Mouse (Mus musculus): ENCODE data around the gene Cd2.

DNA sequence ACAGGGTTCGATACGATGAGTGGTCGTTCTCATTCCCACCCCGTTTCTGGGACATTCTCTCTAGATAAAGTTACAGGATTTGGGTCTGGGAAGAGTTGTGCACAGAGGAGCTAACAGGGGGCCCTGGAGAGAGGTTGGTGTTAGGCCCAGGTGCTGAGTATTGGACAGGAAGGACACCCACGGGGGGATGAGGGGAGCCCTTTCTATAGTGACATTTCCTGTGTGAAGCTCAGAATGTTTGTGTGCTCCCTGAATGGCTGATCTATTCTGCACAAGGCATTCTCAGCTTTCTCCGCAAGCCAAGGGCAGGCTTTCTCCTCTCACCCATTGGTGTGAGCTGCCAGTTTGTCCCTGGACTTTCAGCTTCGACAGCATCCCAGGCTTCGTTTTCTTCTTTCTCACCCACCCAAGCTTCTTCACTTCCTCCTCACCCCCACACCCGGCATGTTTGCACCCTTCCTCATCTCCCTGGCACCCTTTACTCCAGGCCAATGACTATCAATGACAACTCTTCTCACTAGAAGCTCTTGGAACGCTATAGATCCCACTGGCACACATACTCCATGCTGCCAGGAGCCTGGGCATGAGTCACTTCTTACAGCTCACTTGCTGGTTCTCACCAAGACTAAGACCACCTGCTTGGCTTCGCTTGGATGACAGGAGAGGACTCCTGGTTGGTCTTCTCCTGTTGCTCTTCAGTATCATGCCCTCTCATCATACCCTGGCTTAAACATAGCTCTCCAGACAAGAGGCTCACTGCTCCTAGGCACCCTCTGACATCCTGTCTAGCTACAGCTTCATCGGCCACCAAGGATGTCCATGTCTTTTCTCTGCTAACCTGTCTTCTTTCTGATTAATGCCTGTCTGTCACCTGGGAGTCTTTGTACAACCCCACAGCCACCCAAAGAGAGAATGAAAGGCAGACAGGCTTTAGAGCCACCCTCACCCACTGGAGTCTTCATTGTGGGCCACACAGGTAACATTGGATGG, 1.1 kb downstream of the Cd2 start:
- TF ChIP-seq POLR2A (IDR thresholded peaks at IDR 0.05; ENCODE audit: low read depth, low read length) (no peak), CTCF (conservative IDR thresholded peaks at IDR 0.05; ENCODE audit: insufficient read depth, insufficient read length, low read depth, low read length) (no peak)
